30 mouse cellular contexts compared by ENCODE assay signal in the genomic region with DNA sequence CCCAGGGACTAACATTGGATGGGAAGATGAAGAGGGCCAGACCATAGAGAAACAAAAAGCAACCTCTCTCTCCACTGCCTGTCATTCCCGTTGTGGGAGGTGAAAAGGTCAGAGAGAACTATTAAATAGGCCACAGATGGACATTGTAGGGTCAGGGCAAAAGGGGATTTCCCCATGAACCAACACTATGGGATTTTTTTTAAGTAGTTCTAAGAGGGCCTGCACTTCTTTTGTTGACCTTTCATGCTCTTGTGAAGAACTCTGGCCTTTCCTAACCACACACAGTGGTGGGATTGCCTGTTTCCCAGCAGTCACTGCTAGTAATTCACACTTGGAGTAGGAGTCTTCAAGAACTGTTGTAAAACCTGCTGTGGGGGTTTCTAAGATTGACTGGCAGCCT. TPM values are rescaled to one million over a fixed set of nuclear protein-coding genes. Genes with fewer than 3 reads are reported as not detected.
DNase-seq lines count a peak whose midpoint lies in the region; ATAC-seq lines count a peak whose summit lies in the region.
"Had no signal": no experiment of that assay in that cellular context is flagged by ENCODE, and none has a peak within 500 bp of the region (broad histone marks: within the 10 kb centered on the region; RNA-seq: fewer than 3 reads in every experiment).

No protein-coding gene starts in this region.

- 0% methylated on average over 1 of the region's 1 CpGs for WGBS in hindbrain, embryonic 10.5 days
- 0% methylated on average over 1 of the region's 1 CpGs for WGBS in hindbrain, embryonic 14.5 days
- 2% methylated on average over 1 of the region's 1 CpGs for WGBS in midbrain, embryonic 10.5 days
- 3% methylated on average over 1 of the region's 1 CpGs for whole genome bisulfite sequencing in midbrain, embryonic 11.5 days

- DNase-seq in embryo, embryonic 10 days (ENCODE audit: low spot score), result peak; percentile 62
- DNase-seq in embryo, embryonic 11 days, result no peak
- peak; percentile 35 for DNase-seq in hindbrain, embryonic 10.5 days (ENCODE audit: low spot score)
- no peak for DNase-seq in hindbrain, embryonic 14.5 days (ENCODE audit: low spot score)
- no peak for DNase-seq in midbrain, embryonic 10.5 days (ENCODE audit: low spot score)
- DNase-seq in midbrain, embryonic 11.5 days (ENCODE audit: low spot score, missing footprints), result no peak
- DNase-seq in mesoderm, embryonic 11.5 days (ENCODE audit: low read depth, low spot score), result peak; percentile 27
- DNase-seq in gastrocnemius, adult 8-10 months (ENCODE audit: low spot score in 2 of 2), result no peak
- DNase-seq: adrenal gland, adult 8-10 months; adrenal gland, postnatal 14 days; adrenal gland, postnatal 36 days; B cell, adult 2 months; cerebellum, adult 11-12 months; cerebellum, adult 2 months; cerebellum, adult 9-10 months; cerebellum, postnatal 10 days; cerebellum, postnatal 25 days; forebrain, postnatal 0 days had no signal

- no peak for ATAC-seq in hindbrain, embryonic 14.5 days (ENCODE audit: low FRiP score)
- ATAC-seq in midbrain, embryonic 11.5 days (ENCODE audit: low FRiP score), result no peak
- ATAC-seq: activated CD4-positive, CD25-positive, alpha-beta regulatory T cell, adult 4 months; CD4-positive, CD25-positive, alpha-beta regulatory T cell, adult 4 months; forebrain, embryonic 15.5 days; forebrain, postnatal 0 days; Patski had no signal

- H3K36me3 ChIP-seq in hindbrain, embryonic 10.5 days, result no peaks in the 10 kb centered on the region
- H3K36me3 ChIP-seq in hindbrain, embryonic 14.5 days (replicated peaks; ENCODE audit: control insufficient read depth, insufficient read depth), result no peaks in the 10 kb centered on the region
- no peaks in the 10 kb centered on the region for H3K36me3 ChIP-seq in midbrain, embryonic 10.5 days
- no peaks in the 10 kb centered on the region for H3K36me3 ChIP-seq in midbrain, embryonic 11.5 days (ENCODE audit: control insufficient read depth, insufficient read depth, low read length)
- H3K36me3 ChIP-seq: embryonic facial prominence, embryonic 10.5 days; embryonic facial prominence, embryonic 12.5 days; forebrain, embryonic 12.5 days; forebrain, embryonic 15.5 days had no signal

- no peak overlapping the region for H3K4me3 ChIP-seq in hindbrain, embryonic 10.5 days
- no peak overlapping the region for H3K4me3 ChIP-seq in hindbrain, embryonic 14.5 days (replicated peaks; ENCODE audit: low read length)
- H3K4me3 ChIP-seq in midbrain, embryonic 10.5 days, result no peak overlapping the region
- H3K4me3 ChIP-seq in midbrain, embryonic 11.5 days (ENCODE audit: low read depth, low read length), result no peak overlapping the region
- H3K4me3 ChIP-seq: embryonic facial prominence, embryonic 10.5 days; embryonic facial prominence, embryonic 12.5 days; forebrain, embryonic 12.5 days; forebrain, embryonic 15.5 days had no signal

- no peak overlapping the region for H3K4me2 ChIP-seq in hindbrain, embryonic 14.5 days (replicated peaks)
- H3K4me2 ChIP-seq in midbrain, embryonic 11.5 days, result no peak overlapping the region
- H3K4me2 ChIP-seq: embryonic facial prominence, embryonic 12.5 days; forebrain, embryonic 12.5 days; forebrain, embryonic 15.5 days had no signal

- no peak overlapping the region for H3K9ac ChIP-seq in hindbrain, embryonic 14.5 days
- H3K9ac ChIP-seq in midbrain, embryonic 11.5 days (ENCODE audit: low read length), result no peak overlapping the region
- H3K9ac ChIP-seq: embryonic facial prominence, embryonic 12.5 days; forebrain, embryonic 12.5 days; forebrain, embryonic 15.5 days; forebrain, postnatal 0 days had no signal

- peaks cover 49% of the 10 kb centered on the region for H3K27me3 ChIP-seq in hindbrain, embryonic 10.5 days (ENCODE audit: insufficient read depth, poor library complexity, severe bottlenecking)
- H3K27me3 ChIP-seq in hindbrain, embryonic 14.5 days (ENCODE audit: control insufficient read depth, insufficient read depth, low read length), result no peaks in the 10 kb centered on the region
- H3K27me3 ChIP-seq in midbrain, embryonic 10.5 days (ENCODE audit: low read depth, poor library complexity, severe bottlenecking), result peaks cover 37% of the 10 kb centered on the region
- H3K27me3 ChIP-seq in midbrain, embryonic 11.5 days (ENCODE audit: control insufficient read depth, insufficient read depth, low read length), result no peaks in the 10 kb centered on the region
- H3K27me3 ChIP-seq: CH12.LX; embryonic facial prominence, embryonic 12.5 days; forebrain, embryonic 12.5 days; forebrain, embryonic 15.5 days; Patski had no signal

- peak overlapping the region; percentile 64; the same call in 1 of the 2 replicates for H3K27ac ChIP-seq in hindbrain, embryonic 10.5 days
- no peak overlapping the region for H3K27ac ChIP-seq in hindbrain, embryonic 14.5 days
- 0 out of 2 replicates have a peak overlapping the region, but pooled peaks have one; percentile 38 for H3K27ac ChIP-seq in midbrain, embryonic 10.5 days (replicated peaks)
- no peak overlapping the region for H3K27ac ChIP-seq in midbrain, embryonic 11.5 days (ENCODE audit: low read depth, low read length)
- H3K27ac ChIP-seq: embryonic facial prominence, embryonic 10.5 days; embryonic facial prominence, embryonic 12.5 days; forebrain, embryonic 12.5 days; forebrain, embryonic 15.5 days had no signal

- no peaks in the 10 kb centered on the region for H3K9me3 ChIP-seq in hindbrain, embryonic 10.5 days
- no peaks in the 10 kb centered on the region for H3K9me3 ChIP-seq in hindbrain, embryonic 14.5 days (ENCODE audit: control insufficient read depth, low read length)
- no peaks in the 10 kb centered on the region for H3K9me3 ChIP-seq in midbrain, embryonic 10.5 days (replicated peaks)
- H3K9me3 ChIP-seq in midbrain, embryonic 11.5 days (ENCODE audit: control insufficient read depth, low read length), result no peaks in the 10 kb centered on the region
- H3K9me3 ChIP-seq: embryonic facial prominence, embryonic 10.5 days; embryonic facial prominence, embryonic 12.5 days; forebrain, embryonic 12.5 days; forebrain, embryonic 15.5 days; G1E had no signal

- peaks cover 36% of the 10 kb centered on the region for H3K4me1 ChIP-seq in hindbrain, embryonic 10.5 days (replicated peaks)
- peaks cover 26% of the 10 kb centered on the region for H3K4me1 ChIP-seq in hindbrain, embryonic 14.5 days (replicated peaks; ENCODE audit: control insufficient read depth, insufficient read depth, low read length)
- peaks cover 35% of the 10 kb centered on the region for H3K4me1 ChIP-seq in midbrain, embryonic 10.5 days
- H3K4me1 ChIP-seq in midbrain, embryonic 11.5 days (ENCODE audit: control insufficient read depth, insufficient read depth, low read length), result peaks cover 24% of the 10 kb centered on the region
- H3K4me1 ChIP-seq: embryonic facial prominence, embryonic 12.5 days had no signal

RNA-seq across cellular contexts. Expression of a gene that starts 3.4 kb away (rescaled TPM):
- 0.09 and 0.13 TPM in 2 replicates for polyA plus RNA-seq in hindbrain, embryonic 10.5 days (2016; fragmentation: Nextera tagmentation; extraction: Ambion mirVana)
- 0.13 and 0.39 TPM in 2 replicates for polyA plus RNA-seq in hindbrain, embryonic 14.5 days (2014; fragmentation: Nextera tagmentation; extraction: Ambion mirVana)
- polyA plus RNA-seq in midbrain, embryonic 10.5 days (2016; fragmentation: Nextera tagmentation; extraction: Ambion mirVana), result not detected in 2 replicates
- polyA plus RNA-seq in midbrain, embryonic 11.5 days (2014; fragmentation: Nextera tagmentation; extraction: Ambion mirVana), result 0.07 TPM in 1 of 2 replicates, not detected in the other
- total RNA-seq in gastrocnemius, adult 8-10 months (2022), result not detected
- total RNA-seq: adrenal gland, postnatal 14 days; adrenal gland, postnatal 36 days; CH12.LX had no signal
- polyA plus RNA-seq: cortical plate, adult 2 months; embryonic facial prominence, embryonic 14.5 days; forebrain, embryonic 15.5 days; G1E; Patski had no signal

RNA-seq across cellular contexts. Expression of a gene that starts 43.9 kb away (rescaled TPM):
- 1.6 and 1.8 TPM in 2 replicates for polyA plus RNA-seq in hindbrain, embryonic 10.5 days (2016; fragmentation: Nextera tagmentation; extraction: Ambion mirVana)
- polyA plus RNA-seq in hindbrain, embryonic 14.5 days (2014; fragmentation: Nextera tagmentation; extraction: Ambion mirVana), result 1.0 and 1.9 TPM in 2 replicates
- 1.5 and 2.1 TPM in 2 replicates for polyA plus RNA-seq in midbrain, embryonic 10.5 days (2016; fragmentation: Nextera tagmentation; extraction: Ambion mirVana)
- 2.7 and 3.4 TPM in 2 replicates for polyA plus RNA-seq in midbrain, embryonic 11.5 days (2014; fragmentation: Nextera tagmentation; extraction: Ambion mirVana)
- total RNA-seq in gastrocnemius, adult 8-10 months (2022), result not detected
- total RNA-seq: adrenal gland, adult 18-20 months; adrenal gland, postnatal 14 days; adrenal gland, postnatal 36 days; CH12.LX had no signal
- polyA plus RNA-seq: activated CD4-positive, CD25-positive, alpha-beta regulatory T cell, adult 4 months; CD4-positive, CD25-positive, alpha-beta regulatory T cell, adult 4 months; G1E; Patski had no signal

Comparison
In these comparisons a context has a peak if more than half of its experiments do, and no peak if none do; other contexts are left out.
1. DNase-seq: peak in embryo, embryonic 10 days (single experiment), hindbrain, embryonic 10.5 days (single experiment) and mesoderm, embryonic 11.5 days (single experiment); none in embryo, embryonic 11 days (single experiment), hindbrain, embryonic 14.5 days (single experiment), midbrain, embryonic 10.5 days (single experiment), midbrain, embryonic 11.5 days (single experiment) and gastrocnemius, adult 8-10 months (0 of 2).
2. H3K27ac ChIP-seq: peak in hindbrain, embryonic 10.5 days (single experiment) and midbrain, embryonic 10.5 days (single experiment); none in hindbrain, embryonic 14.5 days (single experiment) and midbrain, embryonic 11.5 days (single experiment).